Mouse (Mus musculus): ENCODE measurements around the gene Use1.
A peak's percentile ranks its signal among the peaks of the same experiment; 100 is the strongest.

Use1 gene

GRCm38 (mm10) chr8:71376423-71377030 is 9.9 kb downstream of the Use1 start:
- no peak for DNase-seq (ENCODE audit: low spot score)

GRCm38 (mm10) chr8:71379008-71379407 is 12.4 kb downstream of the Use1 start:
- no peak for DNase-seq (ENCODE audit: low spot score)

GRCm38 (mm10) chr8:71379512-71380075 is 12.9 kb downstream of the Use1 start:
- no peak for DNase-seq (ENCODE audit: low spot score)

GRCm38 (mm10) chr8:71380178-71381171 is 13.8 kb downstream of the Use1 start:
- DNase-seq (ENCODE audit: low spot score): no peak

GRCm38 (mm10) chr8:71381421-71381970 is 14.8 kb downstream of the Use1 start, which contains the start of gene Nr2f6:
Gene Nr2f6 (minus strand): TSS chr8:71381960.
- peak; percentile 65 for DNase-seq (ENCODE audit: low spot score)

- peak; percentile 89 for DNase-seq (ENCODE audit: low spot score)
Observed at GRCm38 (mm10) chr8:71381971-71382961, 15.6 kb downstream of the Use1 start.

- DNase-seq (ENCODE audit: low spot score): no peak
Observed at GRCm38 (mm10) chr8:71383396-71383795, 16.7 kb downstream of the Use1 start.

- DNase-seq (ENCODE audit: low spot score): no peak
Observed at GRCm38 (mm10) chr8:71383860-71384259, 17.2 kb downstream of the Use1 start.

- DNase-seq (ENCODE audit: low spot score): no peak
Observed at GRCm38 (mm10) chr8:71385212-71385835, 18.7 kb downstream of the Use1 start.

- no peak for DNase-seq (ENCODE audit: low spot score)
Observed at GRCm38 (mm10) chr8:71388267-71388666, 21.6 kb downstream of the Use1 start.

- DNase-seq (ENCODE audit: low spot score): no peak
Observed at GRCm38 (mm10) chr8:71391696-71392095, 25.0 kb downstream of the Use1 start.

- no peak for DNase-seq (ENCODE audit: low spot score)
Observed at GRCm38 (mm10) chr8:71392391-71392790, 25.7 kb downstream of the Use1 start.

GRCm38 (mm10) chr8:71392871-71393270 is 26.2 kb downstream of the Use1 start:
- no peak for DNase-seq (ENCODE audit: low spot score)

- DNase-seq (ENCODE audit: low spot score): no peak
Observed at GRCm38 (mm10) chr8:71394481-71394880, 27.8 kb downstream of the Use1 start.

GRCm38 (mm10) chr8:71395071-71395470 is 28.4 kb downstream of the Use1 start:
- DNase-seq (ENCODE audit: low spot score): no peak

- no peak for DNase-seq (ENCODE audit: low spot score)
Observed at GRCm38 (mm10) chr8:71395629-71396028, 29.0 kb downstream of the Use1 start, which contains the start of gene Ushbp1. Gene Ushbp1 (minus strand): TSS chr8:71395802.

- DNase-seq (ENCODE audit: low spot score): peak; percentile 80
Observed at GRCm38 (mm10) chr8:71396639-71397305, 30.1 kb downstream of the Use1 start, which contains the start of gene Babam1. Gene Babam1 (plus strand): TSS chr8:71396861.

GRCm38 (mm10) chr8:71397701-71398100 is 31.1 kb downstream of the Use1 start:
- DNase-seq (ENCODE audit: low spot score): no peak

GRCm38 (mm10) chr8:71400826-71401225 is 34.2 kb downstream of the Use1 start:
- no peak for DNase-seq (ENCODE audit: low spot score)

- no peak for DNase-seq (ENCODE audit: low spot score)
Observed at GRCm38 (mm10) chr8:71401454-71401853, 34.8 kb downstream of the Use1 start.

Measured in ovary, postnatal 14 days (tissue).